In the genomic region with DNA sequence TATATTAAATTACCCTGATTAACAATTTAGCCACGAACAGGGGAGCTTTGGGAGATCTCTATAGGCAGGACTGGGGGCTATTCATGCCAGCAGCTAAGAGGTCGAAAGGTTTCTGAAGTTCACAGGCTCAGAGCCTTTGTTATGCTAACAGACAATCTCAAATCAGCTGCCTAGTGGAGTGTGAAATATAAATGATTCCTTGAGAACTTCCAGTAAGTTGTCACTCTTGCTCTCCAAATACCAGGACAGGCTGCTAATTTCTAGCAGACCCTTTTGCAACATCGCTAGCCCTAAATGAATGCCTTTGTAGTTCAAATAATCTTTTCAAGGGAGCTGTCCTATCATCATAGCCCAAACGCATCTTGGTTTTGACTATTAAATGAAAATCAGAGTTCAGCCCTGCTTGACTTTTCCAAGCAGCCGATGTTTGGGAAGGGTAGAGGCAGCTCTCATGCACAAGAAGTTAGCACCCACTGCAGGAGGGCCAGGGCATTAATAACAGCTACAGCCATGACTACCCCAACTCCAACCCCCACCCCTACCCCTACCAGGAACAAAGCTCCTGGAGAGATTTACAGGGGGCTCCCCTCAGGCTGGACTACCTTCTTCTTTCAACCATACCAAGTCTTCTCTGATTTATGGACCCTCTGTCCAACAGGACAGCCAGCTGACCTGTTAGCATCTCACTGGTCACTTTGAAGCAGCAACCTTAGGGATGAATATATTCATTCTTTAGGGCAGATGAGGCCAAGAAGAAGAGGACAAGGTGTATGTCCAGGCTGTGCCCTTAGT, we compare ENCODE assay signal across 13 mouse cellular contexts.
DNase-seq lines count a peak whose midpoint lies in the region; ATAC-seq and TF ChIP-seq lines count a peak whose summit lies in the region.
"Had no signal": no experiment of that assay in that cellular context is flagged by ENCODE, and none has a peak within 500 bp of the region (broad histone marks: within the 10 kb centered on the region; RNA-seq: fewer than 3 reads in every experiment).

No protein-coding gene starts in this region.

- no peaks in the 10 kb centered on the region for H3K36me3 ChIP-seq in embryonic facial prominence, embryonic 13.5 days
- no peaks in the 10 kb centered on the region for H3K36me3 ChIP-seq in hindbrain, postnatal 0 days (ENCODE audit: insufficient read depth, low read length)
- H3K36me3 ChIP-seq: embryonic facial prominence, embryonic 15.5 days had no signal

- 28% methylated on average over 5 of the region's 5 CpGs for WGBS in embryonic facial prominence, embryonic 13.5 days
- 8% methylated on average over 5 of the region's 5 CpGs for WGBS in hindbrain, postnatal 0 days

- intact Hi-C loops in left cerebral cortex, adult 2 months (cut with DNase I): loop anchor here (2.0 to 5.0 kb wide), 3 partner anchors 71 to 699 kb away; no protein-coding TSS in a partner anchor
- intact Hi-C loops in gastrocnemius, postnatal 36 days (cut with DNase I): no loop called here

- no peak overlapping the region for H3K4me2 ChIP-seq in embryonic facial prominence, embryonic 13.5 days
- peak overlapping the region; percentile 59 for H3K4me2 ChIP-seq in hindbrain, postnatal 0 days (ENCODE audit: low read depth, low read length)

- no peak for TF ChIP-seq CTCF in left cerebral cortex, adult 2 months (IDR thresholded peaks at IDR 0.05)
- 0 out of 2 replicates have a peak, but pooled peaks have one; percentile 28 for TF ChIP-seq CTCF in hindbrain, postnatal 0 days (IDR thresholded peaks at IDR 0.05; ENCODE audit: low read depth)

- H3K9me3 ChIP-seq in embryonic facial prominence, embryonic 13.5 days: no peaks in the 10 kb centered on the region
- no peaks in the 10 kb centered on the region for H3K9me3 ChIP-seq in hindbrain, postnatal 0 days (ENCODE audit: low read length)
- H3K9me3 ChIP-seq: embryonic facial prominence, embryonic 15.5 days had no signal

- ATAC-seq in embryonic facial prominence, embryonic 13.5 days (ENCODE audit: insufficient number of reproducible peaks, insufficient read depth, low FRiP score, low TSS enrichment, low read depth): 0 out of 2 replicates have a peak, but pooled peaks have one; percentile 48
- ATAC-seq in hindbrain, postnatal 0 days: peak; percentile 64
- ATAC-seq: activated CD4-positive, CD25-positive, alpha-beta regulatory T cell, adult 4 months had no signal

- DNase-seq in left cerebral cortex, adult 2 months (ENCODE audit: extremely low spot score in 1 of 2, low spot score in 2 of 2): no peak
- no peak for DNase-seq in left cerebral cortex, adult 8-10 months (ENCODE audit: low spot score in 2 of 2)
- DNase-seq in hindbrain, postnatal 0 days (ENCODE audit: low spot score): peak; percentile 73
- DNase-seq in retina, embryonic 14.5 days (ENCODE audit: low spot score): peak; percentile 87
- DNase-seq in gastrocnemius, postnatal 36 days: no peak
- DNase-seq in urinary bladder, postnatal 4 days (ENCODE audit: low spot score in 2 of 2): no peak
- DNase-seq in urinary bladder, postnatal 36 days (ENCODE audit: low spot score in 2 of 2): no peak
- DNase-seq: heart, adult 2 months; kidney, adult 11 months had no signal

- H3K27ac ChIP-seq in left cerebral cortex, adult 2 months: peak overlapping the region; percentile 91
- no peak overlapping the region for H3K27ac ChIP-seq in embryonic facial prominence, embryonic 13.5 days
- peak overlapping the region; percentile 91 for H3K27ac ChIP-seq in hindbrain, postnatal 0 days
- H3K27ac ChIP-seq: embryonic facial prominence, embryonic 15.5 days; heart, adult 2 months; stomach, postnatal 0 days had no signal

- H3K27me3 ChIP-seq in embryonic facial prominence, embryonic 13.5 days: no peaks in the 10 kb centered on the region
- H3K27me3 ChIP-seq in hindbrain, postnatal 0 days (ENCODE audit: insufficient read depth, low read length): no peaks in the 10 kb centered on the region
- H3K27me3 ChIP-seq: embryonic facial prominence, embryonic 15.5 days had no signal

- no peak overlapping the region for H3K9ac ChIP-seq in embryonic facial prominence, embryonic 13.5 days
- H3K9ac ChIP-seq in hindbrain, postnatal 0 days (replicated peaks; ENCODE audit: low read length): peak overlapping the region; percentile 61
- H3K9ac ChIP-seq: embryonic facial prominence, embryonic 15.5 days had no signal

- no peak overlapping the region for H3K4me3 ChIP-seq in left cerebral cortex, adult 2 months
- H3K4me3 ChIP-seq in embryonic facial prominence, embryonic 13.5 days: no peak overlapping the region
- no peak overlapping the region for H3K4me3 ChIP-seq in hindbrain, postnatal 0 days (ENCODE audit: low read length)
- H3K4me3 ChIP-seq: embryonic facial prominence, embryonic 15.5 days; heart, adult 2 months had no signal

- 0 out of 2 replicates have a peak, but pooled peaks cover 7% of the 10 kb centered on the region for H3K4me1 ChIP-seq in embryonic facial prominence, embryonic 13.5 days
- H3K4me1 ChIP-seq in hindbrain, postnatal 0 days (ENCODE audit: insufficient read depth, low read length): peaks cover 26% of the 10 kb centered on the region; the same call in 1 of the 2 replicates
- H3K4me1 ChIP-seq: embryonic facial prominence, embryonic 15.5 days had no signal

Comparison
In these comparisons a context has a peak if more than half of its experiments do, and no peak if none do; other contexts are left out.
1. DNase-seq: peak in hindbrain, postnatal 0 days (single experiment) and retina, embryonic 14.5 days (single experiment); none in left cerebral cortex, adult 2 months (0 of 2), left cerebral cortex, adult 8-10 months (0 of 2), gastrocnemius, postnatal 36 days (0 of 2), urinary bladder, postnatal 4 days (0 of 2) and urinary bladder, postnatal 36 days (0 of 2).